Mouse (Mus musculus) heart, adult 9 months (tissue): ENCODE measurements around the gene Fgfr2.
"Not testable (repeated sequence)": the region's sequence is repeated elsewhere in the genome, so short reads cannot be mapped to it uniquely, and the experiment has no call there.

Source experiments
- DNase-seq, 2 experiments: peaks; one replicate each; pipeline ENCODE4 v3.0.0; 2022; ENCODE audit warnings: low spot score in 2 of 2

Gene Fgfr2

GRCm38 (mm10) chr7:132509110-132509509 lies 614.0 kb downstream of the Fgfr2 start:
- no peak for DNase-seq

GRCm38 (mm10) chr7:132507361-132507760 lies 615.8 kb downstream of the Fgfr2 start:
- no peak for DNase-seq

GRCm38 (mm10) chr7:132506226-132506625 lies 616.9 kb downstream of the Fgfr2 start:
- no peak for DNase-seq

GRCm38 (mm10) chr7:132502445-132502844 lies 620.7 kb downstream of the Fgfr2 start:
- DNase-seq: not testable (repeated sequence)

GRCm38 (mm10) chr7:132497142-132497541 lies 626.0 kb downstream of the Fgfr2 start:
- no peak for DNase-seq

GRCm38 (mm10) chr7:132494263-132494662 lies 628.9 kb downstream of the Fgfr2 start:
- no peak for DNase-seq

- DNase-seq: no peak
These were observed 629.5 kb downstream of the Fgfr2 start for GRCm38 (mm10) chr7:132493632-132494031.

GRCm38 (mm10) chr7:132491902-132492301 lies 631.2 kb downstream of the Fgfr2 start:
- DNase-seq: no peak

GRCm38 (mm10) chr7:132487361-132487760 lies 635.8 kb downstream of the Fgfr2 start:
- DNase-seq: no peak

- no peak for DNase-seq
These were observed 636.6 kb downstream of the Fgfr2 start for GRCm38 (mm10) chr7:132486403-132487178.

- no peak for DNase-seq
These were observed 638.7 kb downstream of the Fgfr2 start for GRCm38 (mm10) chr7:132484424-132484823.

GRCm38 (mm10) chr7:132480696-132481306 lies 642.3 kb downstream of the Fgfr2 start:
- no peak for DNase-seq

- no peak for DNase-seq
These were observed 644.8 kb downstream of the Fgfr2 start for GRCm38 (mm10) chr7:132478295-132478809.

- DNase-seq: no peak
These were observed 645.4 kb downstream of the Fgfr2 start for GRCm38 (mm10) chr7:132477753-132478152.

GRCm38 (mm10) chr7:132476491-132476890 lies 646.7 kb downstream of the Fgfr2 start:
- no peak for DNase-seq

- peak; percentile 21 to 42 for DNase-seq
These were observed 648.1 kb downstream of the Fgfr2 start for GRCm38 (mm10) chr7:132475069-132475468.

- DNase-seq: peak in 1 of 2 experiments; percentile 28
These were observed 651.8 kb downstream of the Fgfr2 start for GRCm38 (mm10) chr7:132471327-132471726.

- DNase-seq: no peak
These were observed 654.8 kb downstream of the Fgfr2 start for GRCm38 (mm10) chr7:132468391-132468790.

GRCm38 (mm10) chr7:132465897-132466296 lies 657.3 kb downstream of the Fgfr2 start:
- DNase-seq: no peak

- no peak for DNase-seq
These were observed 658.3 kb downstream of the Fgfr2 start for GRCm38 (mm10) chr7:132464894-132465293.

- DNase-seq: no peak
These were observed 664.7 kb downstream of the Fgfr2 start for GRCm38 (mm10) chr7:132458493-132458892.

- DNase-seq: no peak
These were observed 668.0 kb downstream of the Fgfr2 start for GRCm38 (mm10) chr7:132455071-132455720.
